Mouse (Mus musculus): ENCODE results near the gene Tmem135. TPM values are rescaled to one million over a fixed set of nuclear protein-coding genes. Genes with fewer than 3 reads are reported as not detected.

The Tmem135 gene
- 3.7 and 8.2 TPM in 2 replicates for polyA plus RNA-seq (2011; ENCODE audit: insufficient read depth, insufficient read length, low replicate concordance, missing spikeins)

- H3K4me3 ChIP-seq (replicated peaks; ENCODE audit: control insufficient read depth, low read depth, low read length): peak within 1 kb of the TSS; percentile 62
- H3K4me1 ChIP-seq (ENCODE audit: control insufficient read depth, insufficient read depth, low read length): no peaks in the 10 kb centered on the region
- under 1% methylated on average over 61 of the region's 62 CpGs for whole genome bisulfite sequencing
- H3K27ac ChIP-seq (ENCODE audit: control insufficient read depth, insufficient read depth, low read depth, low read length, poor library complexity): peak within 1 kb of the TSS; percentile 5; the same call in 1 of the 2 replicates
- TF ChIP-seq POLR2A (IDR thresholded peaks at IDR 0.05; ENCODE audit: borderline replicate concordance, control insufficient read depth, low read depth, low read length) (peak; percentile 19; the same call in 1 of the 2 replicates), CTCF (IDR thresholded peaks at IDR 0.05; ENCODE audit: control insufficient read depth, insufficient read depth, low read length) (no peak)
Measured at GRCm38 (mm10) chr7:89404081-89404733, at the start of gene Tmem135, which contains the start of gene Fzd4. TSS of gene Tmem135 (minus strand) at chr7:89404222. TSS of gene Fzd4 (plus strand) at chr7:89404355.

- Histone ChIP-seq H3K27ac (ENCODE audit: control insufficient read depth, insufficient read depth, low read depth, low read length, poor library complexity) (no peak overlapping the region), H3K4me3 (replicated peaks; ENCODE audit: control insufficient read depth, low read depth, low read length) (no peak overlapping the region), H3K4me1 (ENCODE audit: control insufficient read depth, insufficient read depth, low read length) (no peaks in the 10 kb centered on the region)
- 47% methylated on average over 2 of the region's 2 CpGs for WGBS
- no peak for TF ChIP-seq CTCF (IDR thresholded peaks at IDR 0.05; ENCODE audit: control insufficient read depth, insufficient read depth, low read length)
Measured at GRCm38 (mm10) chr7:89450312-89450711, 46.3 kb upstream of the Tmem135 start.

- TF ChIP-seq CTCF (IDR thresholded peaks at IDR 0.05; ENCODE audit: control insufficient read depth, insufficient read depth, low read length) (no peak), POLR2A (IDR thresholded peaks at IDR 0.05; ENCODE audit: borderline replicate concordance, control insufficient read depth, low read depth, low read length) (no peak)
- Histone ChIP-seq H3K4me3 (replicated peaks; ENCODE audit: control insufficient read depth, low read depth, low read length) (no peak overlapping the region), H3K27ac (ENCODE audit: control insufficient read depth, insufficient read depth, low read depth, low read length, poor library complexity) (no peak overlapping the region), H3K4me1 (ENCODE audit: control insufficient read depth, insufficient read depth, low read length) (peaks cover 2% of the 10 kb centered on the region)
- 39% methylated on average over 4 of the region's 4 CpGs for WGBS
Measured at GRCm38 (mm10) chr7:89445137-89445536, 41.1 kb upstream of the Tmem135 start.

GRCm38 (mm10) chr7:89442242-89442641 is 38.2 kb upstream of the Tmem135 start:
- TF ChIP-seq CTCF (IDR thresholded peaks at IDR 0.05; ENCODE audit: control insufficient read depth, insufficient read depth, low read length) (no peak), POLR2A (IDR thresholded peaks at IDR 0.05; ENCODE audit: borderline replicate concordance, control insufficient read depth, low read depth, low read length) (no peak)
- H3K4me1 ChIP-seq (ENCODE audit: control insufficient read depth, insufficient read depth, low read length): peaks cover 2% of the 10 kb centered on the region
- WGBS: 82% methylated on average over 4 of the region's 4 CpGs
- H3K4me3 ChIP-seq (replicated peaks; ENCODE audit: control insufficient read depth, low read depth, low read length): no peak overlapping the region
- no peak overlapping the region for H3K27ac ChIP-seq (ENCODE audit: control insufficient read depth, insufficient read depth, low read depth, low read length, poor library complexity)

GRCm38 (mm10) chr7:89441291-89441690 is 37.3 kb upstream of the Tmem135 start:
- no peak overlapping the region for H3K4me3 ChIP-seq (replicated peaks; ENCODE audit: control insufficient read depth, low read depth, low read length)
- peaks cover 2% of the 10 kb centered on the region for H3K4me1 ChIP-seq (ENCODE audit: control insufficient read depth, insufficient read depth, low read length)
- TF ChIP-seq POLR2A (IDR thresholded peaks at IDR 0.05; ENCODE audit: borderline replicate concordance, control insufficient read depth, low read depth, low read length) (no peak), CTCF (IDR thresholded peaks at IDR 0.05; ENCODE audit: control insufficient read depth, insufficient read depth, low read length) (no peak)
- no peak overlapping the region for H3K27ac ChIP-seq (ENCODE audit: control insufficient read depth, insufficient read depth, low read depth, low read length, poor library complexity)
- WGBS: 39% methylated on average over 7 of the region's 7 CpGs

- no peak for TF ChIP-seq POLR2A (IDR thresholded peaks at IDR 0.05; ENCODE audit: borderline replicate concordance, control insufficient read depth, low read depth, low read length)
- no peak for TF ChIP-seq CTCF (IDR thresholded peaks at IDR 0.05; ENCODE audit: control insufficient read depth, insufficient read depth, low read length)
- no peak overlapping the region for H3K27ac ChIP-seq (ENCODE audit: control insufficient read depth, insufficient read depth, low read depth, low read length, poor library complexity)
- 52% methylated on average over 4 of the region's 4 CpGs for WGBS
- no peak overlapping the region for H3K4me3 ChIP-seq (replicated peaks; ENCODE audit: control insufficient read depth, low read depth, low read length)
- H3K4me1 ChIP-seq (ENCODE audit: control insufficient read depth, insufficient read depth, low read length): no peaks in the 10 kb centered on the region
Measured at GRCm38 (mm10) chr7:89437589-89437988, 33.6 kb upstream of the Tmem135 start.

- Histone ChIP-seq H3K4me3 (replicated peaks; ENCODE audit: control insufficient read depth, low read depth, low read length) (no peak overlapping the region), H3K4me1 (ENCODE audit: control insufficient read depth, insufficient read depth, low read length) (no peaks in the 10 kb centered on the region), H3K27ac (ENCODE audit: control insufficient read depth, insufficient read depth, low read depth, low read length, poor library complexity) (no peak overlapping the region)
- 76% methylated on average over 5 of the region's 5 CpGs for WGBS
- TF ChIP-seq POLR2A (IDR thresholded peaks at IDR 0.05; ENCODE audit: borderline replicate concordance, control insufficient read depth, low read depth, low read length) (no peak), CTCF (IDR thresholded peaks at IDR 0.05; ENCODE audit: control insufficient read depth, insufficient read depth, low read length) (no peak)
Measured at GRCm38 (mm10) chr7:89436404-89436803, 32.4 kb upstream of the Tmem135 start.

- TF ChIP-seq POLR2A (IDR thresholded peaks at IDR 0.05; ENCODE audit: borderline replicate concordance, control insufficient read depth, low read depth, low read length) (no peak), CTCF (IDR thresholded peaks at IDR 0.05; ENCODE audit: control insufficient read depth, insufficient read depth, low read length) (no peak)
- H3K4me3 ChIP-seq (replicated peaks; ENCODE audit: control insufficient read depth, low read depth, low read length): no peak overlapping the region
- no peaks in the 10 kb centered on the region for H3K4me1 ChIP-seq (ENCODE audit: control insufficient read depth, insufficient read depth, low read length)
- no peak overlapping the region for H3K27ac ChIP-seq (ENCODE audit: control insufficient read depth, insufficient read depth, low read depth, low read length, poor library complexity)
- WGBS: 61% methylated on average over 8 of the region's 8 CpGs
Measured at GRCm38 (mm10) chr7:89433893-89434616, 30.0 kb upstream of the Tmem135 start.

Data from bone marrow, adult 2 months (tissue).